Mouse (Mus musculus) erythroblast, embryonic 14.5 days (primary cell): ENCODE results near the gene H2al1j.

Experiments
- GATA1 ChIP-seq: IDR thresholded peaks from 2 replicates; pipeline ENCODE4 v1.6.1; 2012; ENCODE audit warnings: low read length, inconsistent platforms, mixed read lengths
- TAL1 ChIP-seq: IDR thresholded peaks from 3 replicates; pipeline ENCODE4 v1.6.1; 2012; ENCODE audit warnings: low read length, inconsistent platforms, mixed read lengths

DNA sequence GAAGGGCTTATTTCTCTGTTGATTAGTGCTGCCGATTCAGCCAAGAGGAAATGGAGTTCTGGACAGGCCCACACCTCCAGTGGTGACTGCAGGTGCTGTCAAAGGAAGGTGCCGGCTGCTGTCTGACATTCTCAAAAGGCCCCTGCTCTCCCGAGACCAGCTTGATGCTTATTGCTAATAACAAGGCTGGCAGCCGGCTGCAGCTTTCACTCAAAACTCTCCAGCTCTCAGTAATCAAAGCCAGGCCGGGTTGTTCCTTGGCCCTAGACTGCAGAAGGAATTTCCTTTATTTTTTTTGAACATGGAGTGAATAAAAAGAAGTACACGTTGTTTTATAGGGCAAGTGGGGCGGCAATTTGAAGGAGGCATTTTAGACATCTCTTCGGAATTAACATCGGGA lies 18.1 kb downstream of the H2al1j start:
- no peak for TF ChIP-seq GATA1
- no peak for TF ChIP-seq TAL1
